Mouse (Mus musculus) left cerebral cortex, postnatal 4 days (tissue): Measurements from ENCODE around the gene 1700122O11Rik. TPM values are rescaled to one million over a fixed set of nuclear protein-coding genes. Genes with fewer than 3 reads are reported as not detected.
A peak's percentile ranks its signal among the peaks of the same experiment; 100 is the strongest.

Experiments used
- DNase-seq: peaks from one replicate; pipeline ENCODE4 v3.0.0-alpha.2; 2022
- intact Hi-C: fragments of 180-260 bp; cut with DNase I; formaldehyde crosslinking; loops from one replicate; pipeline ENCODE4 v1.15.1; 2025
- total RNA-seq, 2 experiments: library from RNA; stranded (reverse); gene quantifications; 2 replicates each; pipeline ENCODE4 v1.2.3; 2021

1700122O11Rik gene
- not detected for total RNA-seq

DNA sequence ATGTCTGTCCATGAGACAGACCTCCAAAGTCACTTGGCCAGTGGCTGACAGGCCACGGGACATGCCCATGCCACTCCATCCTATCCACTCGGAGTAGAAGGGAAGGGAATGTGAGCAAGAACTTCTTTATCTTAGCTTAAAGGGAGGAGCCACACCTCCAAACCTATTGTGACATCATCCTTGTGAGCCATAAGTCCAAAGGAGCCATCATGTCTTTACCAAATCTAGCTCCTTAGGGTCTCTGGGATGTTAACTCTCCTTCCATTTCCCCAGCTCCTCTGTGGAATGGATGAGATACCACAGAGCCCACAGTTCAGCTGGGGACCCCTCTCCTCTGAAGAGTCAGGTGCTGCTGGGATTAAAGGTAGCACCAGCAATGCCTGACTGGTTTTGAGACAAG, at the start of gene 1700122O11Rik:
Gene 1700122O11Rik (minus strand): TSS at position 101 of the 400 bp plus-strand sequence.
- DNase-seq = no peak
- intact Hi-C loops = no loop called here

- intact Hi-C loops = no loop called here
Observed at GRCm38 (mm10) chr17:48080626-48081025, 42.5 kb upstream of the 1700122O11Rik start.

DNA sequence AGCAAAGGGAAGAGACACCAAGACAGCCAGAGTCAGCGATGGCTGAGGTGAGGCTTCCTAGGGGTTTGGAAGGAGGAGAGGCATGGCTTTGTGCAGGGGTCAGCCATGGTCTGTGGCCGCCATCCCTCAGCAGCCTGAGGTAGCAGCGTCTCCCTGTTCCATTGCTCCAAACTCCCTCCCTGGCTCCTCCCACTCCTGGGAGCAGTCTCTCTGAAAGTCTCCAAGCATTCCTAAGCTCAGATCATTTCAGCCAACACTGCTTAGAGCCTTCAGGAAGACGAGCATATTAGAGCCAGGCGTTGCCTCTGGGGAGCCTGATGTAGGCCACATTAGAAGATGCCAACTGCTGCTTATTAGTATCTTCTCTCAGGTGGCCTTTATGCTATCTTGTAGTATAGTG, 29.6 kb upstream of the 1700122O11Rik start:
- DNase-seq = no peak
- intact Hi-C loops = no loop called here

More at GRCm38 (mm10) chr17:48080626-48081025, 42.5 kb upstream of the 1700122O11Rik start:
- DNase-seq = no peak

DNA sequence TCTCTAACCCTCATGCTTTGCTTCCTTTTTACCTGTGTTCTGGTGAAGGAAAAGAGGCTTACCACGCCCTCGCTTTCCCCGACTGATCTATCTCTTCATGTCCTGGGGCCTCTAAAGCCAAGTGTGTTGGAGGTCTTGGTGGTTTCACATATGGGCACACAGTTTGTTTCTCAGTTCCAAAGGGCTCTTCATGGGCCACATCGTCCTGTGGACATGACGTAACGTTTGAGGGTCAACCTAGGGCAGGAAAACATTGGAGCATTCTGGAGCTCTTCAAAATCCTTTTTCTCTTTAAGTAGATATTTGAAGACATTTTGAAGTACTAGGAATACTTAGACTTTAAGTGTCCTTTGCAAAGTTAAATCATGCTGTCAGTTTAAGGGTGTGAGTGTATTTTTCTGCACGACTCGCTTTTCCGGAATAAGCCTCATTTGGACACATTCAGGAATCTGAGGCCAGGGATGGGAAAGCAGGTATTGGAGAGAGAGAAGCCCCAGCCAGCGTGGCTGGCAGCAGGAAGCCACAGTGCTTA, 29.1 kb upstream of the 1700122O11Rik start:
- no peak for DNase-seq
- intact Hi-C loops = no loop called here

DNA sequence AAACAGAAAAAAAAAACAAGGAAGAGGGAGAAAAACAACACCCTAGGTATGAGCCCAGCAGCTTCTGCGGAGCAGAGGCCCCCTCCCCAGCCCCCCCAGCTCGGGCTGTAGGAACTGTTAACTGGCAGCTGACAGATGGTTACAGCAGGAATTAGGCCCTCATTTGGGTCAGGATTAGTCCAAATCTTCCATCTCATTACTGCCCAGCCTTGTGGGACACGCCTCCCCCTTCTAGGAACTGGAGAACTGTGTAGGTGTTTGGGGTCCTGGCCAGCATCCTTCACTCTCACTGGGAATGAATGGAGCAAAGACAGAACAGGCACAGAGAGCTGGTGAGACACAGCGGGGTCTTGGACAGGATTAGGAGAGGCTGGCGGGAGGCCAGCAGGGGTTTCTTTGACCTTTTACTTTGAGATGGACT, 27.0 kb upstream of the 1700122O11Rik start:
- peak; percentile 55 for DNase-seq
- intact Hi-C loops = no loop called here

DNA sequence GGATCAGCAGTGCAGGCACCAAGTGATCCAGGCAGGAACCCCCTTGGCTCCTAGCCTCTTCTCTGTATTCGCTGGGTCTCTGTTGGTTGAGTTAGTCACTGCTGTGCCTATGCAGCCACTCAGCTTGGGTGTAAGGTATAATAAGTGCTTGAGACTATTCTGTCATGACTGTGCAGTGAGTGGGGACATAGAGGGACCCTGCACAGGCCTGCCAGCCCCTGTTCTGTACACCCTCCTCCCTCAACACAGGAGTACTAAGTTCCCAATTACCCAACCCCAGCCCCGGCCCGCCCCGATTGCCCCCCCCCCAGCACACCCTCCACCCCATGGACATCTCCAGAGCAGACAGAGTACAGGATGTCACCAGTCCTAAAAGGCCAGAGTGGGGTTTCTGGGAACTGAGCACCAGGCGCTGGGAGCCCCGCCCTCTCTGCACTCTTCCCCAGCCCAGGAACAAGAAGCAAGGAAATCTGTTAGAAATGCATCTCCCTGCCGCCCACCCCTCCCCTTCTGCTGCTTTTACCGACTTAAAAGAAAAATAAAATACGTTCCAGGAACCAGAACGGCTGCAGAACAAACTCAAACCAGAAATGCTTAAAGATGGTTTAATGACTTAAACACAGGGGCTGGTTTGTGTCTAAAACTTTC, 26.2 kb upstream of the 1700122O11Rik start:
- intact Hi-C loops = no loop called here
- DNase-seq = no peak

- intact Hi-C loops = no loop called here
- DNase-seq = peak; percentile 27
Observed at GRCm38 (mm10) chr17:48057382-48057781, 19.3 kb upstream of the 1700122O11Rik start.

DNA sequence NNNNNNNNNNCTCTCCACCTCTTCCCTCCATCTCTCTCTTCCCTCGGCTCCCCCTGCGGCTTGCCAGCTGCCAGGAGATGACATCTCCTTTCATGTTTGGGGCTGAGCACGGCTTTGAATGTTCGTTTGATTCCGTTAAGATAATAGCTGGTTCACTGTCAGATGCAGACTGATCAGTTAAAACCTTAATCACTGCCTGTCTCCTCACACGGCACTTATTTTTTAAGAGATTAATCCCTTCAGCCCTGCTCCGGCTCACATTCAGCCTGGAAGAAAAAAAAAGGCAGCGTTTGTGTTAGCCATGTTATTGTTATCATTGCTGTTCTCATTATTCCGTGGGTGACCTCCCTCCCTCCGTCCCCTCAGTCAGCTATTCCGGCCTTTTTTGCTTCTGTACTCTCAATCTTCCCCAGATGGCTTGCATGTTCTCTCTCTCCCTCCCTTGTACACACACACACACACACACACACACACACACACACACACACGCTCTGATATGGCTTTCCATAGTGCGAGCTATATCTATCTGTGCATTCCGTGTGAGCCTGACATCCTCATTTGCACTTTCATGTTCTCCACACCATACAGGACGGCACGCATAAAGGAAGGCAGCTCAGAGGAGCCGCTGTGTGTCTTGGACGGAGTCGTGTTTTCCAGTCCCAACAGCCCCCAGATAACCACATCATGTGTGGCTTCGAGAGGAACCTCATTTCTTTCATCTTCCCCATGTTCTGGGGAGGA, 17.2 kb upstream of the 1700122O11Rik start:
- intact Hi-C loops = no loop called here
- DNase-seq = no peak

DNA sequence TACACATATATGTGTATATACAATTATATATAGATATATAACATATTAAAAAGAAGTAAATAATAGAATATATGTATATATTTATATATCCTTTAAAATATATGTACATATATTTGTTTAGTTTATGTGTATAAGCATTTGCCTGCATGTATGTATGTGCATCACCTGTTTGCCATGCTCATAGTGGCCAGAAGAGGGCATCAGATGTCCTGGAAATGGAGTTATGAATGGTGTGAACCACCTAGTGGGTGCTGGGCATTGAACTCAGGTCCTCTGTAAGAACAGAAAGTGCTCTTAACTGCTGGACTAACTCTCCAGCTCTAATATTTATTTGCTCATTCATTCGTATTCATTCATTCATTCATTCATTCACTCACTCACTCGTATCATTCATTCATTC, 15.6 kb upstream of the 1700122O11Rik start:
- DNase-seq = no peak
- intact Hi-C loops = no loop called here

DNA sequence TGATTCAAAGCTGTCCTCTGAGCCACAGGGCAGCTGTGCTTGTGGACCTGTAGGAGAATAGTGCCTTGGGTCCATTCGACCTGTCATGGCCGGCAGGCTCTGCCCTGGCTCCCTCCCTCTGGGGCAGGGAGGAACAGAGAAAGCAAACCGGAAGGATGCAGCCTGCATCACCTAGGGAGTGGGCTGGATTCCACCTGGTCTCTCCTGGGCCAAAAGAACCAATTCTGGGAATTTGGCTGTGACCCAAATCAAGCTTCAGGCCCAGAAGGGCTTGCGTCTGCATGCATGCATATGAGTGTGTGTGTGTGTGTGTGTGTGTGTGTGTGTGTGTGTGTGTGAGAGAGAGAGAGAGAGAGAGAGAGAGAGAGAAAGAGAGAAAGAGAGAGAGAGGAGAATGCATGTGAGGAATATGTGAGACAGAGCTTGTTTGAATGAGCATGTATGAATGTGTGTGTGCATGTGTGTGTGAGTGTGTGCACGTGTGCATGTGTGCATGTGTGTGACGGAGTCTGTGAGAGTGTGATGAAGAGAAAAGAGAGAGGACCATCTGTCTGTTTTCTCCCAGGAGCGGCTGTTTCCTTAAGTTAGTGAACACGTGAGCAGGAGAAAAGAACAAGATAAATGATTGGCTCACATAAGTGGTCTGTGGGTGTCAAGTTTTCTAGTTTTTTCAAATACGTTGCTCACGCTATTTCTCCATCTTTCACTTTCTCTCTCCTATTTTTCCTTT, 14.4 kb upstream of the 1700122O11Rik start:
- DNase-seq = no peak
- intact Hi-C loops = no loop called here

- intact Hi-C loops = no loop called here
- DNase-seq = no peak
Observed at GRCm38 (mm10) chr17:48051638-48052337, 13.7 kb upstream of the 1700122O11Rik start.

- DNase-seq = peak; percentile 77
- intact Hi-C loops = loop anchor here (2.0 kb wide), 1 partner anchor 121 kb away; the partner anchor contains the start of gene Foxp4
Observed at GRCm38 (mm10) chr17:48045631-48046030, 7.5 kb upstream of the 1700122O11Rik start.

- no peak for DNase-seq
- intact Hi-C loops = no loop called here
Observed at GRCm38 (mm10) chr17:48043154-48043880, 5.2 kb upstream of the 1700122O11Rik start.

DNA sequence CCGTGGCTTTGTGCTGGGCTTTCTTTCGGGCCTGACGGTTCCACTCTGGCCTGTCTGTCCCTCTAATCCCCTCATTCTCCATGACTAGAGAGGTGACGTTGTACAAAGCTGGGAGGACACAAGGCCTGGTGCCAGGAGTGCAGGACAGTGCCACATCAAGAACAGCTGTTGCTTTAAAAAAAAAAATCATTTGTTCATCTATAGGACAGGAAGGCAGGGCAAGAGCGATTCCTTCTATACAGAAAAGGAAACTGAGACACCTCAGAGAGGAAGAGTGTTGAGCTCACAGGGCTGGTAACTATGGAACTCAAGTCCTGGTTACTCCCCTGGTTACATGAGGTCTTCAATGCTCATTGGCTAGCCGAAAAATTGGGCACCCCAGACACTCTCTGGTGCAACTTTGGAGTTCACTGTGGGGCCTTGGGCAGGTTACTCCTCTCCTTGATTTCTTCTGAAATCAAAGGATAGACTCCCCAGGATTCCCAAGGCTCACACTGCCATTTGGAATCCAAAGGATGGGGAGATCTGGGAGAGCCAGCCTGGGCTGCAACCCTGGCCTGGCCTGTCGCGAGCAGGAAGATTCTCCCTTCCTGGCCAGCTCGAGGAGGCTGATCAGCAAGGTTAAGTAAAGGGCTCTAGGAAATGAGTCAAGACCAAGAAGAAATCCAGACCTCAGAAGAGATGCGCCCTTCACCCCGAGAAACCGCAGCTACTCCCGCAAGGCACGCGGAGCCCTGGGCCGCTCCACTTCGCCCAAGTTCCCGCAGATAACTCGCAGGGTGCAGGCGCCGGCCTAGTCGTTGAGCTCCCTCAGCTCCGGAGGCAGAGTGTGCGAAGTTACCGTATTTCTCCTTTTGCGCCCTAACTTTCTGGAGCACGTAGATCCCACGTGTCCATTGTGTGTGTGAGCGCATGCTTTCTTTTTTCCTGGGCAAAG, 3.5 kb upstream of the 1700122O11Rik start:
- peak; percentile 69 for DNase-seq
- intact Hi-C loops = no loop called here

DNA sequence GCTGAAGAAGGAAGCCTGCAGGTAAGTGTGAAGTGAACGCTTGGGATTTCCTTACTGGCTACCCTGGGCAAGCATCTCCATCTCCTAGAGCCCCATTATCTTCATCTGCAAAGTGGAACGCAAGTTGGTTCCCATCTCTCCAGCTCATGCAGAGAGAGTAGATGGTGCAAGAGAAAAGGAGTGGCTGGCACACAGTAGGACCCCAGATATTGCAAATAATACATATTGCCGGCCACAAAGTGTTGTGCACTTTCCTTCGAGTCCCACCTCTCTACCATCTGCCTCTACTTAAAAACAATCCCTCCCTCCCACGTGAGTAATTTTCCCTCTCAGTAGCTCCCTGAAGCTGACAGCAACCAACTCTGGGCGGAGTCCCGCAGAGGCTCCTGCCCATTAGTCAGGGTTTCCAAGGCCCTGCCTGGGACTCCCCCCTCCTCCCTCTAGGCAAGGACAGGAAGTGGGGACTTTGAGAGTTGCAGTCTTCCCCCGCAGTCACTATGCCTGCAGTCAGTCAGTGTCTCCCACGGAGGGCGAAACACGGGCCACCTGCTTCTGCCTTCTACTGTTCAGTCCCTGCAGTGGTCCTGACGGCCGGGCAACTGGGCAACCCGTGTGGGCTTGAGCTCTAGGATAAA, 1.3 kb upstream of the 1700122O11Rik start:
- DNase-seq = peak; percentile 54
- intact Hi-C loops = no loop called here

GRCm38 (mm10) chr17:48036921-48037320, 1.2 kb downstream of the 1700122O11Rik start:
- no peak for DNase-seq
- intact Hi-C loops = no loop called here

DNA sequence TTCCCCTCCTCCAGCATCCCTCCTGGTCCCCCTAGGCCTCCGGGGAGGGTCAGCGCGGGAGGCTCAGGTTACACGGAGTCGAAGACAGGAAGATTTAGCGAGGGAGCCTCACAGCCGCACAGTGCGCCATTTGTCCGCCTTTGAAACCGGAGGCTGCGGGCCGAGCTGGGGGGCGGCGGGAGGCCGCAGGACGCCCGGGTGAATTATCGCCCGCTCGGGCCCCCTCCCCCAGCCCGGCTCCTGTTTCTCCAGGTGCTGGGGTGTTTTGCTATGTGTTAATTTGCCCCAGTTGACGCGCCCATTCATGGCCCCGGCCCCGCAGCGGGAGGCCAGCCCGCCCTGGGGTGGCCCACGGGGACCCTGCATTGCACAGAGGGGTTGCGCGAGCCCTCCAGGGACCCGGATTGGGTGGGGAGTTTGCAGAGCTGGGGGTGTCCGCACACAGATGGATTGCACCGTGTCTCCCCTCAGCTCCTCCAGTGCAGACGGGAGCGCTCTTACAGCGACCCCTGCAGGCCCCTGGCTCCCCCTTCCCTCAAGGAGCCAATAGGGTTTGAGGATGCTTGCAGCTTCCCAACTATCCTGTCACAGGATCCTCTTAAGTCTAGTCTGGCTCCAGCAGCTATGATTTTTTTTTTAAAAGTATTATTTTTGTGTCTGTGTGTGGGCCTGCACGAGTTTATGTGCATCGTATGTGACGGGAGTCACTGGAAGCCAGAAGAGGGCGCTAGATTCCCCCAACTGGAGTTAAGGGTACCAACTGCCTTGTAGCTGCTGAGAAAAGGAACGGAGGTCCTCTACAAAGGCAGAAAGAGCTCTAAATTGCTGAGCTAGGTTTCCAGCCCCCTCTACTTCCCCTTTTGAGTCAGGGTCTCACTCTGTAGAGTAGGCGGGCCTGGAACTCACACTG, 6.3 kb downstream of the 1700122O11Rik start:
- peak; percentile 51 for DNase-seq

More for the DNA sequence above, 6.3 kb downstream of the 1700122O11Rik start:
- intact Hi-C loops = no loop called here
